Mouse (Mus musculus): Measurements from ENCODE around the gene Ptprf. TPM values are rescaled to one million over a fixed set of nuclear protein-coding genes. Genes with fewer than 3 reads are reported as not detected.

The Ptprf gene
- total RNA-seq, 2 experiments from 2014 or later = 69.8 to 73.0 TPM

- TF ChIP-seq CTCF (conservative IDR thresholded peaks at IDR 0.05) = no peak
- no peak overlapping the region for H3K27ac ChIP-seq
- no peak overlapping the region for H3K4me3 ChIP-seq
- no peak for DNase-seq (ENCODE audit: low spot score in 2 of 2)
Measured at GRCm38 (mm10) chr4:118297844-118298243, 6.6 kb upstream of the Ptprf start.

GRCm38 (mm10) chr4:118295651-118296561 lies 4.7 kb upstream of the Ptprf start:
- no peak for TF ChIP-seq CTCF (conservative IDR thresholded peaks at IDR 0.05)
- Histone ChIP-seq H3K4me3 (no peak overlapping the region), H3K27ac (no peak overlapping the region)
- no peak for DNase-seq (ENCODE audit: low spot score in 2 of 2)

GRCm38 (mm10) chr4:118294811-118295210 lies 3.6 kb upstream of the Ptprf start:
- TF ChIP-seq CTCF (conservative IDR thresholded peaks at IDR 0.05) = no peak
- no peak for DNase-seq (ENCODE audit: low spot score in 2 of 2)
- no peak overlapping the region for H3K4me3 ChIP-seq
- no peak overlapping the region for H3K27ac ChIP-seq

GRCm38 (mm10) chr4:118292741-118293306 lies 1.6 kb upstream of the Ptprf start:
- peak; percentile 77 to 86 for DNase-seq (ENCODE audit: low spot score in 2 of 2)
- TF ChIP-seq CTCF (conservative IDR thresholded peaks at IDR 0.05) = peak; percentile 100
- Histone ChIP-seq H3K27ac (no peak overlapping the region), H3K4me3 (no peak overlapping the region)

GRCm38 (mm10) chr4:118290416-118291030 lies 682 bp downstream of the Ptprf start:
- TF ChIP-seq CTCF (conservative IDR thresholded peaks at IDR 0.05) = 0 out of 2 replicates have a peak, but pooled peaks have one; percentile 18
- peak overlapping the region; percentile 60 for H3K4me3 ChIP-seq
- no peak for DNase-seq (ENCODE audit: low spot score in 2 of 2)
- H3K27ac ChIP-seq = peak overlapping the region; percentile 87

GRCm38 (mm10) chr4:118289960-118290415 lies 1.2 kb downstream of the Ptprf start:
- H3K27ac ChIP-seq = peak overlapping the region; percentile 87; the same call in 1 of the 2 replicates
- no peak for DNase-seq (ENCODE audit: low spot score in 2 of 2)

GRCm38 (mm10) chr4:118289266-118289665 lies 1.9 kb downstream of the Ptprf start:
- TF ChIP-seq CTCF (conservative IDR thresholded peaks at IDR 0.05) = no peak
- Histone ChIP-seq H3K4me3 (no peak overlapping the region), H3K27ac (no peak overlapping the region)
- DNase-seq (ENCODE audit: low spot score in 2 of 2) = no peak

More at GRCm38 (mm10) chr4:118289960-118290415, 1.2 kb downstream of the Ptprf start:
- H3K4me3 ChIP-seq = peak overlapping the region; percentile 60
- no peak for TF ChIP-seq CTCF (conservative IDR thresholded peaks at IDR 0.05)

- Histone ChIP-seq H3K4me3 (no peak overlapping the region), H3K27ac (no peak overlapping the region)
- no peak for DNase-seq (ENCODE audit: low spot score in 2 of 2)
- TF ChIP-seq CTCF (conservative IDR thresholded peaks at IDR 0.05) = no peak
Measured at GRCm38 (mm10) chr4:118288531-118288930, 2.7 kb downstream of the Ptprf start.

- DNase-seq (ENCODE audit: low spot score in 2 of 2) = no peak
- Histone ChIP-seq H3K27ac (peak overlapping the region; percentile 32; the same call in 1 of the 2 replicates), H3K4me3 (no peak overlapping the region)
- no peak for TF ChIP-seq CTCF (conservative IDR thresholded peaks at IDR 0.05)
Measured at GRCm38 (mm10) chr4:118286202-118286601, 5.0 kb downstream of the Ptprf start.

GRCm38 (mm10) chr4:118282182-118282562 lies 9.0 kb downstream of the Ptprf start:
- no peak for DNase-seq (ENCODE audit: low spot score in 2 of 2)
- no peak for TF ChIP-seq CTCF (conservative IDR thresholded peaks at IDR 0.05)
- Histone ChIP-seq H3K27ac (no peak overlapping the region), H3K4me3 (no peak overlapping the region)

GRCm38 (mm10) chr4:118281444-118282181 lies 9.6 kb downstream of the Ptprf start:
- no peak for TF ChIP-seq CTCF (conservative IDR thresholded peaks at IDR 0.05)
- no peak for DNase-seq (ENCODE audit: low spot score in 2 of 2)
- no peak overlapping the region for H3K4me3 ChIP-seq
- H3K27ac ChIP-seq = no peak overlapping the region

- Histone ChIP-seq H3K4me3 (no peak overlapping the region), H3K27ac (no peak overlapping the region)
- no peak for DNase-seq (ENCODE audit: low spot score in 2 of 2)
- TF ChIP-seq CTCF (conservative IDR thresholded peaks at IDR 0.05) = no peak
Measured at GRCm38 (mm10) chr4:118280506-118280905, 10.7 kb downstream of the Ptprf start.

Data from layer of hippocampus, adult 2 months (tissue).